Mouse (Mus musculus) stomach, postnatal 0 days (tissue): ENCODE measurements around the gene Cryz.

Source experiments
- CTCF ChIP-seq: IDR thresholded peaks from 2 replicates; pipeline ENCODE4 v1.5.1; 2016; ENCODE audit warnings: antibody characterized with exemption, low read depth, mild to moderate bottlenecking, moderate library complexity
- EP300 ChIP-seq: optimal IDR thresholded peaks from 2 replicates; pipeline ENCODE3; 2016; ENCODE audit warnings: antibody characterized with exemption

DNA sequence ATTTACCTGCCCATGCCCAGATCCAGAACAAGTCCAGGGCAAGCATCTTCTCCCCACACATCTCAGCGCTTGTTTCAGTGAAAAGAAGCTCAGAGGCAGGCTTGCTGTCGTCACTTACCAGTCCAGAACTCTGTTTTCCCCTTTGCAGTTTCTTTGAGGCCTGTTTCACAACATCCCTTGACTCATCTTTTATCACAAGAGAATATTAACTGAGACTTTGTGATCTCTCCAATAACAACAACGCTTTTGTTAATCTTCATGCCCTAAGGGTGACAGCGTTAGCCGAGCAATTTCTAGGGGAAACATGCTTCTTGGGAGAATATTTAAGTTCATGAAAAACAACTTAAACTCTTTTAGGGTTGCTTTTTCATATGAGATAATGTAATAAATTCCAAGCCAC is 59.2 kb downstream of the Cryz start:
- TF ChIP-seq CTCF = no peak
- TF ChIP-seq EP300 = no peak
